Mouse (Mus musculus) natural killer cell, adult 2 months (primary cell): ENCODE measurements around the gene Arhgap20.

ENCODE experiments used
- DNase-seq, 2 experiments: peaks; one replicate each; pipeline ENCODE4 v3.0.0; 2022; ENCODE audit warnings: low spot score in 2 of 2

The Arhgap20 gene

GRCm38 (mm10) chr9:51764921-51765416, at the start of gene Arhgap20:
Gene Arhgap20, plus strand, starts transcription at chr9:51765337.
- peak in 1 of 2 experiments; percentile 0 for DNase-seq

DNA sequence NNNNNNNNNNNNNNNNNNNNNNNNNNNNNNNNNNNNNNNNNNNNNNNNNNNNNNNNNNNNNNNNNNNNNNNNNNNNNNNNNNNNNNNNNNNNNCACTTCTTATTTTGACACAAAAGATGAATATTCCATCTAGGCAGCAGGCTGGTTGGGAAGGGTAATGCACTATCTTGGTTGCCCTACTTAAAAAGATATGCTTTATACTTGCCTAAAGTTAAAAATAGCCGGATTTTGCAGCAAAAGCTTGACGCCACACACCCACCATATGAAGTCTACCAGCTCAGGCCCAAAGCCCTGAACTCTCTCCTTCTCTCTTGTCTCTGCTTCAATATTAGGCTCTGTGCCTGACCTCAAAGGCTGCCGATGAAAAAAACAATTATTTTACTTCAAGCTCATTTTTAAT, 46.3 kb upstream of the Arhgap20 start:
- no peak for DNase-seq

DNA sequence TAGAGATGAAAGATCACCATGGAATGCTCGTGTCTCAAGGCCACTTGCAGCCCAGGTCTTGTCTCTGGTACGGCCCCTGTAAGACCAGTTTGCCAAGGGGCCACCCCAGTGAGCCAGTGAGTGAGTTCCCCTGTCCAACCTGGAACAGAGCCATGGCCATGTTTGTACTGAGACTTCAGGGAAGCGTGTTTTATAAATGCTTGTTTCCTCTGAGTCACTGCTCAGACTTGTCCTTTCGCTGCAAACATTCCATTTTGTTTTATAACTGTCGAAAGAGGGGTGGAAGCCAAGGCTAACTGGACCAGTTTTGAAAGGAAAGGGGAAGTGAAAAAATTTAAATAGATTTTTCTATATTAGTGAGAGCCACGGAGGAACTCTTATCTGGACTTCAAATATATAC, 37.2 kb upstream of the Arhgap20 start:
- DNase-seq: no peak

- DNase-seq: no peak
Measured at GRCm38 (mm10) chr9:51735180-51736034, 29.7 kb upstream of the Arhgap20 start.

- DNase-seq: no peak
Measured at GRCm38 (mm10) chr9:51736750-51737368, 28.3 kb upstream of the Arhgap20 start.

GRCm38 (mm10) chr9:51738349-51738748, 26.8 kb upstream of the Arhgap20 start:
- no peak for DNase-seq

DNA sequence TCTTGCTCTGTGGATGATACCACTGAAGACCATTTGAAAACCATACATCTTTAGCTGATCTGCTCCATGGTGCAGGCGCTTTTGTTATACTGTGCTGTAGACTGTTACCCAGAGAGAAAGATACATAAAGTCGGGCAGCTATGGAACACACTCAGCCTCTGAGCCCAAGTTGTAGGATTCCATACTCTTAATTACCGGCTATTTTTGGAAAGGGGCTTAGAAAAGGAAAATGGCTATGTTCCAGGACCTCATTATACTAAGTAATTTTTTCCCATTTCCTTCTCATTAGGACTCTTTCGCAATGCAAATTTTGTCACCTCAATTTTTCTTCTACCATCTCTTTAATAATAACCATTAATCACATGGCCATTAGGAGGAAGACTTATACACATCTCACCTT, 25.3 kb upstream of the Arhgap20 start:
- no peak for DNase-seq

DNA sequence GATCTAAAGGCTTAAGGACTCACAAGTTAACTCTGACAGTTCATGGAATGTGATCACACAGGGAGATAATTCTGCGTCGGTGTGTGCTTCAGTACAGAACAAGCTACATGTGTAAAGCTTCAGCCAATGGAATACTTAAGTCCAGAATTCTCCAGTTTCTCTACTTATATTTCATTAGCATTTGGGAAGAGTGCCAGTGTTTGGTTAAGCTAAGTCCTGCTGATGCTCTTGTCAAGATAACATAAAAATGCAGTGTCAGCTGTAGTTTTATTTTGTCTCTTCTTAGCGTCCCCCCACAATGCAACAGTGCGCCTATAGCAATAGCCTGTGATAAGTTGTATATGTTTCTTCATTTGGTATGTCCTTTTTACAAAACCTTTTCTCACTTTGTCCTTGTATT, 15.0 kb upstream of the Arhgap20 start:
- no peak for DNase-seq

GRCm38 (mm10) chr9:51761003-51761402, 4.1 kb upstream of the Arhgap20 start:
- DNase-seq: no peak

DNA sequence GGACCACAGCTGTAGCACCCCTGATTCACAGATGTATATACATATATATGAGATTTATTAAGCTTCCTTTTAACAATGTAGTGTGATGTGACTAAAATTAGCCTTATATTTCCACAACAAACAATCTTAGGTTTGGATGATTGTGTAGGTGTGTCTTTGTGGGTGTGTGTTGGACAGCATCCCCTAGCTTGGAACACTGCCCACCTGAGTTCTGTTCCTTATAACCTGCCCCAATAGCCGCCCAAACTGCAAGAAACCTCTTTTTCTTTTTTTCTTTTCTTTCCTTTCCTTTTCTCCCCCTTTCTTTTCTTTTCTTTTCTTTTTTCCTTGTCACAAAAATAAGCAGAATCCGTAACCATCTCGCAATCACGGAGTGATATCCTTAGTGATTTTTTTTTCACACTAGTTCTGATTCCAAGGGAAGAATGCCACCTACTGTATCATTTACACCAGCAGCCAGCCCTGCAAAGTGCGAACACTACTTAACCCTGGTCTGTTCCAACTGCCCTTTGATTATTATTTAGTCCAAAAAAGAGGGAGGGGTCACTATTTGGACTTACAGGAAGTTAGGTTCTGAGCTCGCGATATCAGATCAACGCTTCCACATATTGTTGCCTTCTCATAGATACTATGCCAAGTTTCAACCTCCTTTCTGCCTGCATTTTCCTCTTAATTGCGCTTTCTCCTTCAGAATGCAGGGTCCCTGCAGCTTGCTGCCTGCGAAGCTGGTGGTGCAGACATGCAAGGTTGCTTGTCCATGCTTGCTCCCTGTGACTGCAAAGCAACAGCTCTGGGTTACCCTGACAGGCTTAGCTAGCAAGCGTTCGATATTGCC, 879 bp upstream of the Arhgap20 start:
- no peak for DNase-seq

- DNase-seq: peak in 1 of 2 experiments; percentile 8
Measured at GRCm38 (mm10) chr9:51765417-51766174, 459 bp downstream of the Arhgap20 start.

DNA sequence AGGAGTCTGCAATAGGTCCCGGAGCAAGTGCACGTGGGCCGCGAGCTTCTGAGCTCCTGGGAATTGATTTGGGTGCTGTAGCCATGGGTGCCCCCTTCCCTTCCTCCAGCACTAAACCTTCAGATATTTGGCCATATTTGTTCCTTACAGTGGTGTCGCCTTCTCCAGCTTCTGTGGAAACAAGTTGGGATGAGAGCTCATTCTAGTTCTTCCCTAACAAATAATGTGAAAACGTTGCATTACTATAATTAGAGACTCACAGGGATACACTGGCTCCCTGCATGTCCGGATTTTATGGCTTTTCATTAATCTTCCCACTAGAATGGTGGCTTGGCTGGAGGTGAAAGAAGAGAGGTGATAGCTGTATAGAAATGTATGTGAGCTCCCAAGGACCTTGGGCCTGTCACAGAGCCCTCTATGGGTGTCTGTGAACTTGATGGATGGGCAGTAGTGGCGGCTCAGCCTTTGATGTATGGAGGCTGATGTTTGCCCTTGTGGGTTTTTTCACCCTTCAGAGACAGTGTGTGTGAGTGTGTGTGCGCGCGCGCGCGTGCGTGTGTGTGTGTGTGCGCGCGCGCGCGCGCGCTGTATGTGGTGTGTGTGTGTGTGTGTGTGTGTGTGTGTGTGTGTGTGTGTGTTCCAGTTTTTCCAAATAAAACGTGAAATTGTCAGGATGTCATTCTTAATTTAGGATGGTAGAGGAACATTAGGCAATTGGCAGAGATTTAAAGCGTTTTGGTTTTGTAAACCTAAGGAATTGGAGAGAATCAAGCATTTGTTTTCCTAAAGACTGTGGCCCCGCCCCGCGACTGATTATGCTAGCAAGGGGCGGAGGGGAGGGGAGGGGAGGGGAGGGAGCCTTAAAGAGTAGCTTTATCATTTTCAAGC, 1.3 kb downstream of the Arhgap20 start:
- no peak for DNase-seq

- no peak for DNase-seq
Measured at GRCm38 (mm10) chr9:51774201-51774600, 9.1 kb downstream of the Arhgap20 start.

DNA sequence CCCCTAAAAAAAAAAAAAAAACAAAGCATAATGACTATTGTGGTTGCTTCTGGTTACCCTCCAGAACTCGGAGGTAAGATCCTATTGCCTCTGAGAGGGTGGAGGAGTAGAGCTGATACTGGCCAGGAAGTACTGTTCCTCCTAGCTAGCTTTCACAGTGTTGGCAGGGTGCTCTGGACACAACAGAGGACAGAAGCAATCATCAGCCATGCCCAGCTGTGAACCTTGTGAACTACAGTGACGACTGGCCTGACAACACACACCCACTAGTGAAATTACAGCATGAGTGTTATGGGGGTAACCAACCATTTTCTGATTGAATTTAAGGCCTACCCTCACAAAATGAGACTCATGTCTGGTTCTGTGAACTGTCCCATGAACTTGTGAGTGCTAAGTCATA, 11.3 kb downstream of the Arhgap20 start:
- no peak for DNase-seq

DNA sequence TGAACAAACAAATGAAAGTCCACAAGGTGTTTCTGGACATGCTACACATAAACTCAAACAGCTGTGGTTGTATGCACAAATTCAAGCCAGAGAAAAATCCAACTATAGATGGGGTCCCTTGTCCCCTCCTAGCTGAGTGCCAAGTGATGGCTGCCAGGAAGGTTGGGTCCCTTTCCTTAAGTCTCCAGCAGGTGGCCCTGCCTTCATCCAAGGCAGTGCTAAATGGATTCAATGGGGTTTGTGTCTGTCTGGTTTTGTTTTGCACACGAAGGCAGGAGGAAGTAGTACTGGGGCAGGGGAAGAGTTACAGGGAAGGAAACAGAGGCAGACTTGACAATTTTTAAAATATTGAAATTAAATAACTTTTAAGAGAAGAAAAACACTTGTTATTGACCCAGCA, 12.0 kb downstream of the Arhgap20 start:
- DNase-seq: no peak

- DNase-seq: no peak
Measured at GRCm38 (mm10) chr9:51779232-51779631, 14.1 kb downstream of the Arhgap20 start.

DNA sequence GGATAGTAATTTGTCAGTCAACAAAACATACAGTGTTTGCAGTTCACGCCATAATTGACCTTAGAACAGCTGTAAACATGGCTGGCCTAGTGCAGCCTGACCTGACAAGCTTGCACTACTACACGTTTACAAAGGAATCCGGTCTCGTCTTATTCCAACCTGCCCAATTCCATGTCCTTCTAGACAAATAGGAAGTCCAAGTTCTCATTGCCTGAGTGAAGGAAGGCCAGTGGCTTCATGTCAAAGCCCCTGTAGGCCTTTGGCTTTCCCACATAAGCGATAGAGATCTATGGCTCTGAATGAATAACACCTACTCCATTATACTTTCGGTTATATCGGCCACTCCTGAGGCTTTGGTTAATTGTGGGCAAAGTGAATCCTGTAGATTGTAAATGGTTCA, 16.0 kb downstream of the Arhgap20 start:
- no peak for DNase-seq

DNA sequence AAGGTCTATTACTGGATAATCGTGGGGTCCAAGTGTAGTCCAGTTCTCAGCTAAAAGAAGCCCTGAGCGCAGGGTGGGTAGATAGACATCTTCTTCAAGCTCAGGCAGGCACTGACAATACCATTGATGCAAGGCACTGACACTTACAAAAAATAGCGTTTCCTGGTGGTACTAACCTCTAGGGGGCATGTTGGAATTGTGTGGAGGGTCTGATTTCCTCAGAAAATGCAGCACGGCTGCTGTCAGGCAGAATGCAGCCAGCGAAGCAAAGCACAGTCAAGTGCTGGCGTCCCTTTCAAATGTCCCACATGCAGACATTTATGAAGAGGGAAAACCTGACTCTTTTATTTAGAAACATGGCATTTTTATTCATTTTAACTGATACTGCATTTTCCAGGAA, 22.2 kb downstream of the Arhgap20 start:
- DNase-seq: no peak

GRCm38 (mm10) chr9:51788466-51788865, 23.3 kb downstream of the Arhgap20 start:
- no peak for DNase-seq

- DNase-seq: no peak
Measured at GRCm38 (mm10) chr9:51795206-51795605, 30.1 kb downstream of the Arhgap20 start.
